Mouse (Mus musculus): Measurements from ENCODE around the gene Mybpc2. TPM values are rescaled to one million over a fixed set of nuclear protein-coding genes. Genes with fewer than 3 reads are reported as not detected.

The Mybpc2 gene
- polyA plus RNA-seq, 1 experiment from 2014 or later, result 0.10 TPM

- Histone ChIP-seq H3K4me3 (ENCODE audit: low read depth, low read length) (peak overlapping the region; percentile 73), H3K4me1 (ENCODE audit: control insufficient read depth, insufficient read depth, low read length) (peaks cover 21% of the 10 kb centered on the region), H3K27me3 (replicated peaks; ENCODE audit: control insufficient read depth, insufficient read depth, low read length) (no peaks in the 10 kb centered on the region), H3K9ac (ENCODE audit: low read length) (peak overlapping the region; percentile 92), H3K36me3 (ENCODE audit: control insufficient read depth, insufficient read depth, low read length) (peaks cover 20% of the 10 kb centered on the region), H3K4me2 (ENCODE audit: low read length) (peak overlapping the region; percentile 82), H3K27ac (ENCODE audit: low read depth, low read length) (no peak overlapping the region), H3K9me3 (replicated peaks; ENCODE audit: control insufficient read depth, low read length) (no peaks in the 10 kb centered on the region)
- DNase-seq (ENCODE audit: low spot score) (no peak), ATAC-seq (no peak)
- WGBS, result 89% methylated on average over 10 of the region's 10 CpGs
Measured at GRCm38 (mm10) chr7:44497361-44498055, 26.9 kb downstream of the Mybpc2 start.

DNA sequence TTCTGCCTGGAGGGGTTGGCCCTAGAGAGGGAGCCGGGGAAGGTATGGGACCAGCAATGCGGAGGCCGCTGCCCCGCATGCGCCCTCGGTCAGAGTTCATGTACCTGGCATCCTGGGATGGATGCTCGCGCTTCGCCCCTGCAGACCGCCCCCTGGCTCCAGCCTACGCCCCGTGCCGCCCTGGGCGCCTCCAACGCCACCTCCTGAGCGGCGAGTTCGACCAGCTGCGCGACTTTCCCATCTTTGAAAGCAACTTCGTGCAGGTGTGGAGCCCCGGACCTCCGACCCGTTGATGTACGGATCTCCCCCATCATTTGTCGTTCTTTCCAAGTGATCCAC is 27.7 kb downstream of the Mybpc2 start:
- under 1% methylated on average over 23 of the region's 26 CpGs for WGBS
- no peak for ATAC-seq

GRCm38 (mm10) chr7:44495992-44496770 is 28.3 kb downstream of the Mybpc2 start, which contains the start of the genes Emc10 and Fam71e1:
TSS of gene Emc10 (minus strand) at chr7:44496529.
TSS of gene Fam71e1 (plus strand) at chr7:44496581.
- ATAC-seq, result peak; percentile 96
- WGBS, result 0% methylated on average over 57 of the region's 58 CpGs

More for the DNA sequence above, 27.7 kb downstream of the Mybpc2 start:
- Histone ChIP-seq H3K36me3 (ENCODE audit: control insufficient read depth, insufficient read depth, low read length) (peaks cover 28% of the 10 kb centered on the region), H3K9me3 (replicated peaks; ENCODE audit: control insufficient read depth, low read length) (no peaks in the 10 kb centered on the region), H3K4me2 (ENCODE audit: low read length) (peak overlapping the region; percentile 82), H3K27ac (ENCODE audit: low read depth, low read length) (peak overlapping the region; percentile 84), H3K9ac (ENCODE audit: low read length) (peak overlapping the region; percentile 92), H3K27me3 (replicated peaks; ENCODE audit: control insufficient read depth, insufficient read depth, low read length) (no peaks in the 10 kb centered on the region), H3K4me1 (ENCODE audit: control insufficient read depth, insufficient read depth, low read length) (peaks cover 21% of the 10 kb centered on the region), H3K4me3 (ENCODE audit: low read depth, low read length) (peak overlapping the region; percentile 73)
- no peak for DNase-seq (ENCODE audit: low spot score)

DNA sequence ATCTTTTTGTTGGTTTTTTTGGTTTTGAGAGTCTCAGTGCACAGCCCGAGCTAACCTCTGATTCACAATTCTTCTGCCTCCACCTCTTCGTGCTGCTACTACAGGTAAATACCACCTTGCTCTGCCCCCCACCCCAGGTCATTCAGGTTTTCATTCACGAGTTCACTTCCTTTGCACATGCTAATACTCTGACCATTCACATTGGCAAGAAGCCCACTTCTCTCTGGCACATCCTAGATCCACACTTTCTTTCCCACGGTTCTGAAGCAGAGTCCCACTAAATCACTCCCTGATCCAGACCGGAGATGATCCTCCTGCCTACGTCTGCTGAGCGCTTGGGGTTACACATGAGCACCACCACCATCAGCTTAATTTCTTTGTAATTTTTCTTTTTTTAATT is 29.4 kb downstream of the Mybpc2 start:
- peak overlapping the region; percentile 95 for H3K9ac ChIP-seq (ENCODE audit: low read length)
- peak overlapping the region; percentile 80 for H3K4me2 ChIP-seq (ENCODE audit: low read length)
- no peaks in the 10 kb centered on the region for H3K9me3 ChIP-seq (replicated peaks; ENCODE audit: control insufficient read depth, low read length)
- 79% methylated on average over 7 of the region's 7 CpGs for WGBS
- H3K27me3 ChIP-seq (replicated peaks; ENCODE audit: control insufficient read depth, insufficient read depth, low read length), result no peaks in the 10 kb centered on the region
- H3K36me3 ChIP-seq (ENCODE audit: control insufficient read depth, insufficient read depth, low read length), result peaks cover 44% of the 10 kb centered on the region
- no peak overlapping the region for H3K27ac ChIP-seq (ENCODE audit: low read depth, low read length)
- DNase-seq (ENCODE audit: low spot score) (no peak), ATAC-seq (no peak)
- H3K4me3 ChIP-seq (ENCODE audit: low read depth, low read length), result peak overlapping the region; percentile 73
- peaks cover 21% of the 10 kb centered on the region for H3K4me1 ChIP-seq (ENCODE audit: control insufficient read depth, insufficient read depth, low read length)

More at GRCm38 (mm10) chr7:44495992-44496770, 28.3 kb downstream of the Mybpc2 start, which contains the start of the genes Emc10 and Fam71e1:
- Histone ChIP-seq H3K27ac (ENCODE audit: low read depth, low read length) (peak within 1 kb of the TSS; percentile 97), H3K4me1 (ENCODE audit: control insufficient read depth, insufficient read depth, low read length) (peaks cover 21% of the 10 kb centered on the region), H3K36me3 (ENCODE audit: control insufficient read depth, insufficient read depth, low read length) (peaks cover 33% of the 10 kb centered on the region), H3K9ac (ENCODE audit: low read length) (peak within 1 kb of the TSS; percentile 95), H3K9me3 (replicated peaks; ENCODE audit: control insufficient read depth, low read length) (no peaks in the 10 kb centered on the region), H3K4me2 (ENCODE audit: low read length) (peak within 1 kb of the TSS; percentile 82), H3K27me3 (replicated peaks; ENCODE audit: control insufficient read depth, insufficient read depth, low read length) (no peaks in the 10 kb centered on the region), H3K4me3 (ENCODE audit: low read depth, low read length) (peak within 1 kb of the TSS; percentile 73)
- peak; percentile 99 for DNase-seq (ENCODE audit: low spot score)

DNA sequence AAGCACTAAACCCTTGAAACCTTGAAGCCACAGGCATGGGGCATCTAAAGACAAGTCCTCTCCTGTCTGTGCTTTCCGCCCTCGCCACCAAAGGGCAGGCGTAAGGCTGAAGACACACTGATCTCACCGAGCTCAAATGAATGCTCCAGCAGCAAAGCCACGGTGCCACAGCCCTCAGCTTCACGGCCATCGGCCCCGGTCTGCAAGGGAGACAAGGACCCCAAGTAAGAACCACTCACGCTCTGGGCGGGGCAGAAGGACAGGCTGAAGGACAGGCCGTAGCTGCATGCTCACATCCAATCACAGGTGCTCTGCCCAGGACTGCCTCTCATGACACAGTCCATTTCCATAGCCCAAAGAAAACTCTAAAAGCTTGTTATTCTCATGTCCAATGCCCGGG is 29.8 kb downstream of the Mybpc2 start:
- Histone ChIP-seq H3K27me3 (replicated peaks; ENCODE audit: control insufficient read depth, insufficient read depth, low read length) (no peaks in the 10 kb centered on the region), H3K9me3 (replicated peaks; ENCODE audit: control insufficient read depth, low read length) (no peaks in the 10 kb centered on the region), H3K9ac (ENCODE audit: low read length) (peak overlapping the region; percentile 35; the same call in 1 of the 2 replicates), H3K27ac (ENCODE audit: low read depth, low read length) (no peak overlapping the region), H3K4me1 (ENCODE audit: control insufficient read depth, insufficient read depth, low read length) (peaks cover 21% of the 10 kb centered on the region), H3K4me3 (ENCODE audit: low read depth, low read length) (no peak overlapping the region), H3K4me2 (ENCODE audit: low read length) (peak overlapping the region; percentile 7; the same call in 1 of the 2 replicates), H3K36me3 (ENCODE audit: control insufficient read depth, insufficient read depth, low read length) (peaks cover 48% of the 10 kb centered on the region)
- DNase-seq (ENCODE audit: low spot score) (no peak), ATAC-seq (no peak)
- WGBS, result 90% methylated on average over 12 of the region's 12 CpGs

GRCm38 (mm10) chr7:44492166-44492826 is 32.2 kb downstream of the Mybpc2 start:
- no peaks in the 10 kb centered on the region for H3K27me3 ChIP-seq (replicated peaks; ENCODE audit: control insufficient read depth, insufficient read depth, low read length)
- H3K4me1 ChIP-seq (ENCODE audit: control insufficient read depth, insufficient read depth, low read length), result peaks cover 18% of the 10 kb centered on the region
- no peak overlapping the region for H3K9ac ChIP-seq (ENCODE audit: low read length)
- WGBS, result 91% methylated on average over 21 of the region's 21 CpGs
- H3K9me3 ChIP-seq (replicated peaks; ENCODE audit: control insufficient read depth, low read length), result no peaks in the 10 kb centered on the region
- H3K36me3 ChIP-seq (ENCODE audit: control insufficient read depth, insufficient read depth, low read length), result peaks cover 67% of the 10 kb centered on the region
- H3K4me3 ChIP-seq (ENCODE audit: low read depth, low read length), result no peak overlapping the region
- H3K27ac ChIP-seq (ENCODE audit: low read depth, low read length), result no peak overlapping the region
- DNase-seq (ENCODE audit: low spot score) (no peak), ATAC-seq (no peak)
- H3K4me2 ChIP-seq (ENCODE audit: low read length), result no peak overlapping the region

- Histone ChIP-seq H3K9me3 (replicated peaks; ENCODE audit: control insufficient read depth, low read length) (no peaks in the 10 kb centered on the region), H3K4me3 (ENCODE audit: low read depth, low read length) (no peak overlapping the region), H3K4me2 (ENCODE audit: low read length) (no peak overlapping the region), H3K27ac (ENCODE audit: low read depth, low read length) (no peak overlapping the region), H3K36me3 (ENCODE audit: control insufficient read depth, insufficient read depth, low read length) (peaks cover 67% of the 10 kb centered on the region), H3K27me3 (replicated peaks; ENCODE audit: control insufficient read depth, insufficient read depth, low read length) (no peaks in the 10 kb centered on the region), H3K4me1 (ENCODE audit: control insufficient read depth, insufficient read depth, low read length) (peaks cover 14% of the 10 kb centered on the region), H3K9ac (ENCODE audit: low read length) (no peak overlapping the region)
- DNase-seq (ENCODE audit: low spot score) (no peak), ATAC-seq (no peak)
- WGBS, result 100% methylated on average over 5 of the region's 5 CpGs
Measured at GRCm38 (mm10) chr7:44491391-44491790, 33.1 kb downstream of the Mybpc2 start.

DNA sequence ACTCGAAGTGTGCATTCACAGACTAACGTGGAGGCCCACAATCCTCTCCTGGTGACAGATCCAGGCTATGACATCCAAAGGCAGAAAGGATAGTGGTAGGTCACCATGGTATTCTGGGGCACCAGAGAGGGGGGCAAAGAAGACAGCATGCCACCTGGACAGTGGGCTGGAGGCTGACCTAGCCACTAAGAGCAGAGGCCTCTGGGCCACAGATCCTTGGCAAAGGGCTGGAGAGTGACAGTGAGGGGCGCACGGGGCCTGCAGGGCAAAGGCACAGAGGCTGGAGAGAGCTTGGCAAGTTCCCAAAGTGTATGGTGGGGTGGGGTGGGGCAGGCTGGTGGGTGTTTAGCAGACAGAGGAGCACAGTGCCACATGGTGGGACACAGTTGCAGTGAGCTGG is 34.2 kb downstream of the Mybpc2 start:
- DNase-seq (ENCODE audit: low spot score) (no peak), ATAC-seq (no peak)
- Histone ChIP-seq H3K36me3 (ENCODE audit: control insufficient read depth, insufficient read depth, low read length) (peaks cover 67% of the 10 kb centered on the region), H3K27ac (ENCODE audit: low read depth, low read length) (no peak overlapping the region), H3K9ac (ENCODE audit: low read length) (no peak overlapping the region), H3K27me3 (replicated peaks; ENCODE audit: control insufficient read depth, insufficient read depth, low read length) (no peaks in the 10 kb centered on the region), H3K4me2 (ENCODE audit: low read length) (no peak overlapping the region), H3K9me3 (replicated peaks; ENCODE audit: control insufficient read depth, low read length) (no peaks in the 10 kb centered on the region), H3K4me1 (ENCODE audit: control insufficient read depth, insufficient read depth, low read length) (peaks cover 10% of the 10 kb centered on the region), H3K4me3 (ENCODE audit: low read depth, low read length) (no peak overlapping the region)
- WGBS, result 82% methylated on average over 4 of the region's 4 CpGs

Data from forebrain, embryonic 14.5 days (tissue).